Mouse (Mus musculus) midbrain, embryonic 12.5 days (tissue): Measurements from ENCODE around the gene Ush2a. TPM values are rescaled to one million over a fixed set of nuclear protein-coding genes. Genes with fewer than 3 reads are reported as not detected.

Source experiments
- ATAC-seq: fragments of 200-750 bp; cut with Nextera tagmentation; 2 replicates; pipeline ENCODE4 v1.8.0; 2017; ENCODE audit warnings: low read depth, moderate TSS enrichment, moderate library complexity; ENCODE audit not compliant: low FRiP score
- H3K27ac ChIP-seq: fragments of 300-500 bp; sonication (generic); replicated peaks from 2 replicates; pipeline ENCODE4 v1.5.1; 2016; ENCODE audit warnings: mild to moderate bottlenecking
- H3K27me3 ChIP-seq: fragments of 300-500 bp; sonication (generic); 2 replicates; pipeline ENCODE4 v1.6.1; 2016; ENCODE audit warnings: mild to moderate bottlenecking
- H3K36me3 ChIP-seq: fragments of 300-500 bp; sonication (generic); 2 replicates; pipeline ENCODE4 v1.6.1; 2016
- H3K4me1 ChIP-seq: fragments of 300-500 bp; sonication (generic); 2 replicates; pipeline ENCODE4 v1.6.1; 2016
- H3K4me2 ChIP-seq: fragments of 300-500 bp; sonication (generic); replicated peaks from 2 replicates; pipeline ENCODE4 v1.6.1; 2016; ENCODE audit warnings: mild to moderate bottlenecking, moderate library complexity
- H3K4me3 ChIP-seq: fragments of 300-500 bp; sonication (generic); 2 replicates; pipeline ENCODE4 v1.5.1; 2016; ENCODE audit warnings: mild to moderate bottlenecking
- H3K9ac ChIP-seq: fragments of 300-500 bp; sonication (generic); replicated peaks from 2 replicates; pipeline ENCODE4 v1.6.1; 2016; ENCODE audit warnings: mild to moderate bottlenecking, moderate library complexity
- H3K9me3 ChIP-seq: fragments of 300-500 bp; sonication (generic); 2 replicates; pipeline ENCODE4 v1.6.1; 2016; ENCODE audit warnings: mild to moderate bottlenecking
- WGBS: fragments of 180-500 bp; shearing (Covaris S2); methylation state at CpG from one replicate; pipeline ENCODE4 v1.1.7; 2016; 5-methylcytosine and 5-hydroxymethylcytosine counted together
- polyA plus RNA-seq: library from polyadenylated mRNA; unstranded; fragments of >200 nt; fragmentation: Nextera tagmentation; extraction: Ambion mirVana; gene quantifications from 2 replicates; pipeline ENCODE4 v1.2.1, GENCODE M21; 2016

The Ush2a gene
- polyA plus RNA-seq, 1 experiment from 2014 or later = 0.14 TPM

GRCm38 (mm10) chr1:188653001-188653400 is 391.2 kb downstream of the Ush2a start:
- no peak overlapping the region for H3K9ac ChIP-seq
- H3K27ac ChIP-seq = no peak overlapping the region
- no peak for ATAC-seq
- no peak overlapping the region for H3K4me3 ChIP-seq
- H3K36me3 ChIP-seq = no peaks in the 10 kb centered on the region
- H3K27me3 ChIP-seq = 0 out of 2 replicates have a peak, but pooled peaks cover 5% of the 10 kb centered on the region
- H3K4me1 ChIP-seq = peaks cover 7% of the 10 kb centered on the region; the same call in 1 of the 2 replicates
- no peaks in the 10 kb centered on the region for H3K9me3 ChIP-seq
- H3K4me2 ChIP-seq = no peak overlapping the region
- 91% methylated on average over 3 of the region's 3 CpGs for WGBS

GRCm38 (mm10) chr1:188656121-188656520 is 394.3 kb downstream of the Ush2a start:
- Histone ChIP-seq H3K27me3 (0 out of 2 replicates have a peak, but pooled peaks cover 9% of the 10 kb centered on the region), H3K27ac (no peak overlapping the region), H3K36me3 (no peaks in the 10 kb centered on the region), H3K4me3 (no peak overlapping the region), H3K4me2 (peak overlapping the region; percentile 24), H3K9me3 (no peaks in the 10 kb centered on the region), H3K9ac (no peak overlapping the region), H3K4me1 (peaks cover 27% of the 10 kb centered on the region)
- 19% methylated on average over 12 of the region's 12 CpGs for WGBS
- 0 out of 2 replicates have a peak, but pooled peaks have one; percentile 38 for ATAC-seq

GRCm38 (mm10) chr1:188659159-188659558 is 397.3 kb downstream of the Ush2a start:
- Histone ChIP-seq H3K4me3 (no peak overlapping the region), H3K4me1 (peaks cover 32% of the 10 kb centered on the region), H3K27ac (no peak overlapping the region; the same call in 1 of the 2 replicates), H3K9me3 (no peaks in the 10 kb centered on the region), H3K27me3 (0 out of 2 replicates have a peak, but pooled peaks cover 9% of the 10 kb centered on the region), H3K9ac (no peak overlapping the region), H3K36me3 (no peaks in the 10 kb centered on the region), H3K4me2 (no peak overlapping the region)
- 11% methylated on average over 3 of the region's 3 CpGs for WGBS
- no peak for ATAC-seq

GRCm38 (mm10) chr1:188660339-188660738 is 398.5 kb downstream of the Ush2a start:
- H3K9ac ChIP-seq = no peak overlapping the region
- peak overlapping the region; percentile 49 for H3K4me2 ChIP-seq
- peaks cover 32% of the 10 kb centered on the region for H3K4me1 ChIP-seq
- H3K27me3 ChIP-seq = 0 out of 2 replicates have a peak, but pooled peaks cover 9% of the 10 kb centered on the region
- WGBS = 4% methylated on average over 3 of the region's 3 CpGs
- H3K9me3 ChIP-seq = no peaks in the 10 kb centered on the region
- ATAC-seq = peak; percentile 90
- peak overlapping the region; percentile 11; the same call in 1 of the 2 replicates for H3K27ac ChIP-seq
- H3K4me3 ChIP-seq = peak overlapping the region; percentile 23; the same call in 1 of the 2 replicates
- H3K36me3 ChIP-seq = no peaks in the 10 kb centered on the region

- no peaks in the 10 kb centered on the region for H3K9me3 ChIP-seq
- H3K9ac ChIP-seq = no peak overlapping the region
- H3K4me3 ChIP-seq = peak overlapping the region; percentile 23
- peak; percentile 61 for ATAC-seq
- 1% methylated on average over 8 of the region's 8 CpGs for whole genome bisulfite sequencing
- H3K4me1 ChIP-seq = peaks cover 30% of the 10 kb centered on the region
- H3K27ac ChIP-seq = peak overlapping the region; percentile 11
- H3K27me3 ChIP-seq = 0 out of 2 replicates have a peak, but pooled peaks cover 9% of the 10 kb centered on the region
- H3K4me2 ChIP-seq = peak overlapping the region; percentile 49
- no peaks in the 10 kb centered on the region for H3K36me3 ChIP-seq
These were observed 399.1 kb downstream of the Ush2a start for GRCm38 (mm10) chr1:188660882-188661281.

GRCm38 (mm10) chr1:188667460-188667859 is 405.6 kb downstream of the Ush2a start:
- no peaks in the 10 kb centered on the region for H3K27me3 ChIP-seq
- no peaks in the 10 kb centered on the region for H3K36me3 ChIP-seq
- H3K9me3 ChIP-seq = no peaks in the 10 kb centered on the region
- ATAC-seq = no peak
- WGBS = 81% methylated on average over 8 of the region's 8 CpGs
- no peak overlapping the region for H3K4me2 ChIP-seq
- H3K27ac ChIP-seq = no peak overlapping the region
- H3K4me3 ChIP-seq = no peak overlapping the region
- no peak overlapping the region for H3K9ac ChIP-seq
- no peaks in the 10 kb centered on the region for H3K4me1 ChIP-seq

- Histone ChIP-seq H3K9me3 (no peaks in the 10 kb centered on the region), H3K4me2 (no peak overlapping the region), H3K4me3 (no peak overlapping the region), H3K9ac (no peak overlapping the region), H3K27ac (no peak overlapping the region), H3K36me3 (no peaks in the 10 kb centered on the region), H3K4me1 (no peaks in the 10 kb centered on the region), H3K27me3 (no peaks in the 10 kb centered on the region)
- no peak for ATAC-seq
- WGBS = 89% methylated on average over 12 of the region's 12 CpGs
These were observed 406.7 kb downstream of the Ush2a start for GRCm38 (mm10) chr1:188668513-188668912.

GRCm38 (mm10) chr1:188672871-188673270 is 411.0 kb downstream of the Ush2a start:
- Histone ChIP-seq H3K4me2 (no peak overlapping the region), H3K9me3 (no peaks in the 10 kb centered on the region), H3K4me3 (no peak overlapping the region), H3K27me3 (no peaks in the 10 kb centered on the region), H3K36me3 (no peaks in the 10 kb centered on the region), H3K27ac (no peak overlapping the region), H3K4me1 (no peaks in the 10 kb centered on the region), H3K9ac (no peak overlapping the region)
- ATAC-seq = no peak
- WGBS = 64% methylated on average over 12 of the region's 12 CpGs

GRCm38 (mm10) chr1:188674640-188675510 is 413.1 kb downstream of the Ush2a start:
- no peaks in the 10 kb centered on the region for H3K4me1 ChIP-seq
- H3K4me2 ChIP-seq = no peak overlapping the region
- no peak overlapping the region for H3K4me3 ChIP-seq
- no peak overlapping the region for H3K9ac ChIP-seq
- 90% methylated on average over 8 of the region's 8 CpGs for WGBS
- ATAC-seq = no peak
- H3K36me3 ChIP-seq = no peaks in the 10 kb centered on the region
- H3K27me3 ChIP-seq = no peaks in the 10 kb centered on the region
- H3K27ac ChIP-seq = no peak overlapping the region
- no peaks in the 10 kb centered on the region for H3K9me3 ChIP-seq

- H3K4me2 ChIP-seq = no peak overlapping the region
- no peaks in the 10 kb centered on the region for H3K9me3 ChIP-seq
- H3K36me3 ChIP-seq = no peaks in the 10 kb centered on the region
- H3K27me3 ChIP-seq = no peaks in the 10 kb centered on the region
- no peaks in the 10 kb centered on the region for H3K4me1 ChIP-seq
- no peak overlapping the region for H3K9ac ChIP-seq
- no peak for ATAC-seq
- H3K4me3 ChIP-seq = no peak overlapping the region
- WGBS = 90% methylated on average over 10 of the region's 10 CpGs
- no peak overlapping the region for H3K27ac ChIP-seq
These were observed 413.7 kb downstream of the Ush2a start for GRCm38 (mm10) chr1:188675511-188675863.

GRCm38 (mm10) chr1:188678189-188678588 is 416.4 kb downstream of the Ush2a start:
- 67% methylated on average over 8 of the region's 8 CpGs for WGBS

GRCm38 (mm10) chr1:188686362-188686761 is 424.5 kb downstream of the Ush2a start:
- whole genome bisulfite sequencing = 96% methylated on average over 14 of the region's 14 CpGs
- H3K36me3 ChIP-seq = no peaks in the 10 kb centered on the region
- H3K9ac ChIP-seq = no peak overlapping the region
- ATAC-seq = no peak
- H3K27ac ChIP-seq = no peak overlapping the region
- H3K4me2 ChIP-seq = no peak overlapping the region
- H3K4me1 ChIP-seq = no peaks in the 10 kb centered on the region
- no peak overlapping the region for H3K4me3 ChIP-seq
- H3K9me3 ChIP-seq = peaks cover 6% of the 10 kb centered on the region; the same call in 1 of the 2 replicates
- no peaks in the 10 kb centered on the region for H3K27me3 ChIP-seq

More at GRCm38 (mm10) chr1:188678189-188678588, 416.4 kb downstream of the Ush2a start:
- H3K27ac ChIP-seq = no peak overlapping the region
- H3K4me3 ChIP-seq = no peak overlapping the region
- no peak overlapping the region for H3K9ac ChIP-seq
- H3K4me2 ChIP-seq = no peak overlapping the region
- H3K4me1 ChIP-seq = no peaks in the 10 kb centered on the region
- H3K36me3 ChIP-seq = no peaks in the 10 kb centered on the region
- ATAC-seq = no peak
- H3K27me3 ChIP-seq = no peaks in the 10 kb centered on the region
- H3K9me3 ChIP-seq = no peaks in the 10 kb centered on the region
